Mouse (Mus musculus) urinary bladder, postnatal 10 days (tissue): ENCODE data around the gene Mbnl1.
"Not testable (repeated sequence)": the region's sequence is repeated elsewhere in the genome, so short reads cannot be mapped to it uniquely, and the experiment has no call there.

ENCODE experiments used
- DNase-seq: peaks from one replicate; pipeline ENCODE4 v3.0.0; 2022; ENCODE audit warnings: low spot score

Mbnl1 gene

GRCm38 (mm10) chr3:60472681-60473177, at the start of gene Mbnl1:
Gene Mbnl1, plus strand, starts transcription at chr3:60472830.
- no peak for DNase-seq

- no peak for DNase-seq
Measured at GRCm38 (mm10) chr3:60424148-60424547, 48.5 kb upstream of the Mbnl1 start.

- DNase-seq = no peak
Measured at GRCm38 (mm10) chr3:60429049-60429448, 43.6 kb upstream of the Mbnl1 start.

GRCm38 (mm10) chr3:60437254-60437653, 35.4 kb upstream of the Mbnl1 start:
- no peak for DNase-seq

- no peak for DNase-seq
Measured at GRCm38 (mm10) chr3:60437678-60438232, 34.9 kb upstream of the Mbnl1 start.

- no peak for DNase-seq
Measured at GRCm38 (mm10) chr3:60438715-60439114, 33.9 kb upstream of the Mbnl1 start.

- DNase-seq = no peak
Measured at GRCm38 (mm10) chr3:60461828-60462521, 10.7 kb upstream of the Mbnl1 start.

- not testable (repeated sequence) for DNase-seq
Measured at GRCm38 (mm10) chr3:60468667-60469066, 4.0 kb upstream of the Mbnl1 start.

- DNase-seq = not testable (repeated sequence)
Measured at GRCm38 (mm10) chr3:60469170-60469805, 3.3 kb upstream of the Mbnl1 start.

GRCm38 (mm10) chr3:60472011-60472680, 484 bp upstream of the Mbnl1 start:
- no peak for DNase-seq

GRCm38 (mm10) chr3:60473861-60474653, 1.4 kb downstream of the Mbnl1 start:
- no peak for DNase-seq

GRCm38 (mm10) chr3:60474654-60474972, 2.0 kb downstream of the Mbnl1 start:
- no peak for DNase-seq

- no peak for DNase-seq
Measured at GRCm38 (mm10) chr3:60475055-60475454, 2.4 kb downstream of the Mbnl1 start.

GRCm38 (mm10) chr3:60476751-60477255, 4.2 kb downstream of the Mbnl1 start:
- DNase-seq = no peak

- DNase-seq = no peak
Measured at GRCm38 (mm10) chr3:60478433-60478832, 5.8 kb downstream of the Mbnl1 start.

- no peak for DNase-seq
Measured at GRCm38 (mm10) chr3:60480716-60481115, 8.1 kb downstream of the Mbnl1 start.

GRCm38 (mm10) chr3:60481740-60482399, 9.2 kb downstream of the Mbnl1 start:
- no peak for DNase-seq

- no peak for DNase-seq
Measured at GRCm38 (mm10) chr3:60483305-60483704, 10.7 kb downstream of the Mbnl1 start.

- DNase-seq = no peak
Measured at GRCm38 (mm10) chr3:60485987-60486712, 13.5 kb downstream of the Mbnl1 start.

GRCm38 (mm10) chr3:60486713-60487170, 14.1 kb downstream of the Mbnl1 start:
- DNase-seq = no peak
